Mouse (Mus musculus) ES-E14 (cell line): ENCODE results near the gene Ccdc51.
"Not testable (repeated sequence)": the region's sequence is repeated elsewhere in the genome, so short reads cannot be mapped to it uniquely, and the experiment has no call there.

Experiments
- CHD2 ChIP-seq: IDR thresholded peaks from 2 replicates; pipeline ENCODE4 v1.6.1; 2014; ENCODE audit warnings: mild to moderate bottlenecking, low read depth, low read length, inconsistent platforms
- MAFK ChIP-seq: IDR thresholded peaks from 2 replicates; pipeline ENCODE4 v1.6.1; 2014; ENCODE audit warnings: mild to moderate bottlenecking, low read depth, low read length, inconsistent platforms; ENCODE audit not compliant: insufficient read depth
- ZC3H11A ChIP-seq: IDR thresholded peaks from 2 replicates; pipeline ENCODE4 v1.6.1; 2012; ENCODE audit warnings: low read depth, mild to moderate bottlenecking, inconsistent platforms, low read length, borderline replicate concordance
- ZNF384 ChIP-seq: IDR thresholded peaks from 2 replicates; pipeline ENCODE4 v1.6.1; 2012; ENCODE audit warnings: low read depth, low read length, inconsistent platforms

- TF ChIP-seq MAFK, CHD2, ZC3H11A, ZNF384: not testable (repeated sequence)
Observed at GRCm38 (mm10) chr9:109140414-109140813, 58.1 kb downstream of the Ccdc51 start.
